Mouse (Mus musculus) heart, postnatal 14 days (tissue): Measurements from ENCODE around the gene Cpz. TPM values are rescaled to one million over a fixed set of nuclear protein-coding genes. Genes with fewer than 3 reads are reported as not detected.

Experiments
- DNase-seq, 2 experiments: peaks; one replicate each; pipeline ENCODE4 v3.0.0; 2021 to 2022
- intact Hi-C: fragments of 180-260 bp; cut with DNase I; formaldehyde crosslinking; loops from one replicate; pipeline ENCODE4 v1.15.1; 2025
- long read RNA-seq, 2 experiments: library from polyadenylated mRNA; stranded (forward); transcript quantifications; one replicate each; pipeline ENCODE4 v2.0.0; 2021
- total RNA-seq, 2 experiments: library from RNA; stranded (reverse); gene quantifications; 2 replicates each; pipeline ENCODE4 v1.2.3; 2021

Gene Cpz
- total RNA-seq, result 1 to 10 TPM; 4.2 to 5.6 TPM
- long read RNA-seq, experiment 1, partial matches to known transcripts, result 0 of 3 reads
- long read RNA-seq, experiment 1, other reads (novel, unspliced or antisense), result 1 of 3 reads
- long read RNA-seq, experiment 2, transcript Cpz-201 (11 exons, 2,245 nt), result major isoform, 9 of 10 reads
- long read RNA-seq, experiment 2, partial matches to known transcripts, result 1 of 10 reads
- long read RNA-seq, experiment 2, other reads (novel, unspliced or antisense), result 0 of 10 reads

GRCm38 (mm10) chr5:35525469-35526123, at the start of gene Cpz:
Gene Cpz, minus strand, starts transcription at chr5:35525698.
- peak; percentile 27 to 57 for DNase-seq
- intact Hi-C loops, result loop anchor here (2.0 to 5.0 kb wide), 2 partner anchors 37 to 187 kb away; no protein-coding TSS in a partner anchor

GRCm38 (mm10) chr5:35574653-35575599, 49.4 kb upstream of the Cpz start, which contains the start of gene Trmt44:
Gene Trmt44, minus strand, starts transcription at chr5:35575070.
- intact Hi-C loops, result no loop called here
- peak; percentile 90 to 96 for DNase-seq

GRCm38 (mm10) chr5:35571546-35571945, 46.0 kb upstream of the Cpz start:
- intact Hi-C loops, result no loop called here
- no peak for DNase-seq

- intact Hi-C loops, result no loop called here
- DNase-seq, result no peak
Measured at GRCm38 (mm10) chr5:35566632-35567031, 41.1 kb upstream of the Cpz start.

GRCm38 (mm10) chr5:35565217-35565616, 39.7 kb upstream of the Cpz start:
- no peak for DNase-seq
- intact Hi-C loops, result no loop called here

- intact Hi-C loops, result loop anchor here (2.0 kb wide), 1 partner anchor 39 kb away; the partner anchor contains the start of gene Cpz
- DNase-seq, result peak; percentile 78 to 87
Measured at GRCm38 (mm10) chr5:35563449-35563848, 38.0 kb upstream of the Cpz start.

- DNase-seq, result no peak
- intact Hi-C loops, result loop anchor here (2.0 kb wide), 1 partner anchor 38 kb away; the partner anchor contains the start of gene Cpz
Measured at GRCm38 (mm10) chr5:35562616-35563015, 37.1 kb upstream of the Cpz start.

- intact Hi-C loops, result no loop called here
- DNase-seq, result peak; percentile 25 to 36
Measured at GRCm38 (mm10) chr5:35559447-35559846, 33.9 kb upstream of the Cpz start.

- DNase-seq, result peak; percentile 32 to 52
- intact Hi-C loops, result no loop called here
Measured at GRCm38 (mm10) chr5:35557946-35558621, 32.6 kb upstream of the Cpz start.

- intact Hi-C loops, result no loop called here
- no peak for DNase-seq
Measured at GRCm38 (mm10) chr5:35556393-35556792, 30.9 kb upstream of the Cpz start.

- intact Hi-C loops, result no loop called here
- DNase-seq, result no peak
Measured at GRCm38 (mm10) chr5:35552838-35553539, 27.5 kb upstream of the Cpz start.

- DNase-seq, result peak in 1 of 2 experiments; percentile 50
- intact Hi-C loops, result no loop called here
Measured at GRCm38 (mm10) chr5:35551855-35552837, 26.6 kb upstream of the Cpz start.

- intact Hi-C loops, result no loop called here
- no peak for DNase-seq
Measured at GRCm38 (mm10) chr5:35546127-35546526, 20.6 kb upstream of the Cpz start.

GRCm38 (mm10) chr5:35541059-35541790, 15.7 kb upstream of the Cpz start:
- intact Hi-C loops, result no loop called here
- DNase-seq, result no peak

GRCm38 (mm10) chr5:35540555-35540954, 15.1 kb upstream of the Cpz start:
- intact Hi-C loops, result no loop called here
- no peak for DNase-seq

- no peak for DNase-seq
- intact Hi-C loops, result no loop called here
Measured at GRCm38 (mm10) chr5:35539576-35539975, 14.1 kb upstream of the Cpz start.

- DNase-seq, result peak in 1 of 2 experiments; percentile 43
- intact Hi-C loops, result no loop called here
Measured at GRCm38 (mm10) chr5:35538022-35538421, 12.5 kb upstream of the Cpz start.

- DNase-seq, result no peak
- intact Hi-C loops, result no loop called here
Measured at GRCm38 (mm10) chr5:35537474-35537873, 12.0 kb upstream of the Cpz start.
